ENCODE assay signal across 8 mouse cellular contexts in the genomic region with DNA sequence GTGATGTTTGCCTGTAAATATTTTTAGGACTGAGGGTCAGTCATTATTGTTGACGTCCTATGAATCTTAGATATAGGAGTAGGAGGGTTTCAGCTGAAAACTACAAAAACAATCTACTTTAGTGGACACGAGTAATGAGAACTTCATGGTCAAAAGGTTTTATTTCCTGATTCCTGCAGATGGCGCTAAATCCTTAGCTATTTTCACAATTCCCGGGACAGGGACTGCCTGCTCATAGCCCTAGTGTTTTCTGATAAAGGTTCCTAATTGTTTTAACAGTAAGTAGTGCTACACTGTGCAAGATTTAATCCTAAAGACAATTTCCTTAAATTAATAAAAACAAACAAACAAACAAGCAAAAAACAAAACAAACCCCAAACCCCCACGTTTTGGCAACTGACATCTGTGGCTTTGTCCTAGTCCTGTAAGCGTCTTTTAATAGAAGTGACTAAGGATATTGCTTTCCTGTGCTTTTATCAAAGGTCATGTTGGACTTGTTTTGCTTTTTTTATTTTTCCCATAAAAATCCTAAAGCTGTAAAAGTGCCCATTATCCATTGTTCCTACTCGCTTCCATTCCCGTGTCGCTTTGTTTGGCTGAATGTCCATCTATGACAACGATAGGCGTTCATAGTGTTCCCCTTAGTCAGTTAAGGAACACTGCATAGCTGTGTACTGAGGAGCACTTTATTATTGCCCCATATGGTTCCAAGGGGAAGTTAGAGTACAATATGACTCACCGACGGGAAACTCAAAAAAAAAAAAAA. TPM values are rescaled to one million over a fixed set of nuclear protein-coding genes. Genes with fewer than 3 reads are reported as not detected.
DNase-seq lines count a peak whose midpoint lies in the region; ATAC-seq lines count a peak whose summit lies in the region.

No protein-coding gene starts in this region.

- no peak for ATAC-seq in CD4-positive, CD25-positive, alpha-beta regulatory T cell, adult 4 months

- DNase-seq in CD4-positive, CD25-positive, alpha-beta regulatory T cell, adult 2 months (ENCODE audit: low read depth, low spot score), result peak; percentile 18
- DNase-seq in 416B (ENCODE audit: low read depth), result peak; percentile 80
- peak; percentile 21 for DNase-seq in cerebellum, adult 9-10 months
- DNase-seq in heart, adult 8-10 months (ENCODE audit: low spot score), result peak; percentile 86
- DNase-seq in kidney, postnatal 14 days, result peak; percentile 73
- peak; percentile 64 for DNase-seq in lung, postnatal 25 days (ENCODE audit: low spot score)
- DNase-seq in yolk sac, embryonic 10.5 days (ENCODE audit: low spot score), result peak; percentile 19

RNA-seq across cellular contexts. Expression of a gene that starts 53.5 kb away (rescaled TPM):
- polyA plus RNA-seq in CD4-positive, CD25-positive, alpha-beta regulatory T cell, adult 4 months (2017; shearing (Covaris generic)), result 10 to 100 TPM; 22.9 to 23.1 TPM
- 10 to 100 TPM; 19.4 to 21.2 (median 21.0) TPM for total RNA-seq in heart, adult 8-10 months (2022)

Comparison
In these comparisons a context has a peak if more than half of its experiments do, and no peak if none do; other contexts are left out.
1. DNase-seq: peak in every context shown above with its lines; median percentile 86 in heart, adult 8-10 months; 80 in 416B; 73 in kidney, postnatal 14 days; 64 in lung, postnatal 25 days; 21 in cerebellum, adult 9-10 months; 19 in yolk sac, embryonic 10.5 days; 18 in CD4-positive, CD25-positive, alpha-beta regulatory T cell, adult 2 months.